Mouse (Mus musculus): ENCODE data around the gene Bzw1. TPM values are rescaled to one million over a fixed set of nuclear protein-coding genes. Genes with fewer than 3 reads are reported as not detected.

The Bzw1 gene
- 35.0 and 35.2 TPM in 2 replicates for polyA plus RNA-seq (2012; rRNA removed)

DNA sequence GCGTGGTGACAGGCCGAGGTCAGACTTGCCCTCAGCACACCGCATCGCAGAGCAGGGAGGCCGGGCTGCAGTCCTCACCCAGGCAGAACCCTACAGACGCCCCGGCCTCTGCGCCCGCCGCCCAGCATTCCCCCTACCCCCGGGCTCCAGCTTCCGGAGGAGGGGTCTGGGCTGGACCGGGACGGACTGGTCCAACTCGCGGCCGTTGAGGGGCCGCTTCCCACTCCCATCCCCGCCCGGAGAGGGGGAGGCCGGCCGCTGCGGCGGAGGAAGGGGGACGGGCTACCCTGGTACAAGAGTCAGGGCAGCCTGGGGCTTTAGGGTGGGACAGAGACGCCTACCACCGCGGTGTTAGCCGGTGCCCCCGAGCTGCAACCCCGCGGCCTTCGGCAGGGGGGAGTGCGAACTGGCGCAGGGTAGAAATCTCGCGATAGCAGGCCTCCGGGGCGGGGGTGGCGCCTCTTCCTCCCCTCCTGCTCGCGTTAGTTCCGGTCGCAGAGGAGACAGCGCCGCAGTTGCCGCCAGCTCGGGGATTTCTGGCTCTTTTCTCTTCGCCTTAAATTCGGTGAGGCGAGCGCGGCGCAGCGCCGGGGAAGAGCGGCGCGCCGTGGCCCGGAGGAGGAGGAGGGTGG, at the start of gene Bzw1:
Gene Bzw1 (plus strand): TSS at position 247 of the 632 bp plus-strand sequence.

GRCm38 (mm10) chr1:58423371-58424248, 30.9 kb downstream of the Bzw1 start, which contains the start of gene Clk1:
TSS of gene Clk1 (minus strand) at chr1:58424066.

GRCm38 (mm10) chr1:58445143-58445722, 52.5 kb downstream of the Bzw1 start, which contains the start of the genes Nif3l1 and Ppil3:
TSS of gene Nif3l1 (plus strand) at chr1:58445151.
TSS of gene Ppil3 (minus strand) at chr1:58445486.

Other genes starting within 250 kb of the Bzw1 start
- 0.21 and 0.48 TPM in 2 replicates for gene Aox4, start 182.5 kb upstream of the Bzw1 start, polyA plus RNA-seq (2012; rRNA removed)
- gene Aox2, start 114.6 kb upstream of the Bzw1 start, polyA plus RNA-seq (2012; rRNA removed), result 0.20 and 0.28 TPM in 2 replicates
- 22.1 and 32.9 TPM in 2 replicates for gene Clk1, start 31.2 kb downstream of the Bzw1 start, polyA plus RNA-seq (2012; rRNA removed)
- 19.4 and 21.1 TPM in 2 replicates for gene Nif3l1, start 52.3 kb downstream of the Bzw1 start, polyA plus RNA-seq (2012; rRNA removed)
- gene Ppil3, start 52.6 kb downstream of the Bzw1 start, polyA plus RNA-seq (2012; rRNA removed), result 16.6 and 18.2 TPM in 2 replicates
- 19.3 and 24.8 TPM in 2 replicates for gene Orc2, start 112.2 kb downstream of the Bzw1 start, polyA plus RNA-seq (2012; rRNA removed)
- 0.92 and 1.7 TPM in 2 replicates for gene Fam126b, start 193.4 kb downstream of the Bzw1 start, polyA plus RNA-seq (2012; rRNA removed)
- gene Ndufb3, start 193.5 kb downstream of the Bzw1 start, polyA plus RNA-seq (2012; rRNA removed), result 12.7 and 21.6 TPM in 2 replicates

All from ovary, adult 2 months (tissue).